Mouse (Mus musculus): ENCODE measurements around the gene Zfhx3. TPM values are rescaled to one million over a fixed set of nuclear protein-coding genes. Genes with fewer than 3 reads are reported as not detected.
A peak's percentile ranks its signal among the peaks of the same experiment; 100 is the strongest.

Zfhx3 gene
- polyA plus RNA-seq, 1 experiment from 2014 or later: 32.2 TPM

- H3K27ac ChIP-seq (ENCODE audit: low read depth, low read length): no peak overlapping the region
- no peak for ATAC-seq (ENCODE audit: low read depth)
These were observed 147.2 kb downstream of the Zfhx3 start for GRCm38 (mm10) chr8:108089632-108090031.

GRCm38 (mm10) chr8:108098598-108098997, 156.2 kb downstream of the Zfhx3 start:
- ATAC-seq (ENCODE audit: low read depth): no peak
- Histone ChIP-seq H3K36me3 (ENCODE audit: control insufficient read depth, insufficient read depth, low read length) (no peaks in the 10 kb centered on the region), H3K4me1 (ENCODE audit: control insufficient read depth, insufficient read depth, low read length) (peaks cover 10% of the 10 kb centered on the region; the same call in 1 of the 2 replicates), H3K4me2 (ENCODE audit: low read depth, low read length) (0 out of 2 replicates have a peak overlapping the region, but pooled peaks have one; percentile 1), H3K4me3 (ENCODE audit: low read depth, low read length) (no peak overlapping the region), H3K9ac (replicated peaks; ENCODE audit: low read depth, low read length) (no peak overlapping the region), H3K27me3 (ENCODE audit: control insufficient read depth, insufficient read depth, low read length) (no peaks in the 10 kb centered on the region), H3K9me3 (ENCODE audit: control insufficient read depth, low read length) (no peaks in the 10 kb centered on the region), H3K27ac (ENCODE audit: low read depth, low read length) (peak overlapping the region; percentile 30; the same call in 1 of the 2 replicates)
- WGBS: 56% methylated on average over 13 of the region's 13 CpGs

More at GRCm38 (mm10) chr8:108089632-108090031, 147.2 kb downstream of the Zfhx3 start:
- H3K9ac ChIP-seq (replicated peaks; ENCODE audit: low read depth, low read length): no peak overlapping the region
- no peaks in the 10 kb centered on the region for H3K4me1 ChIP-seq (ENCODE audit: control insufficient read depth, insufficient read depth, low read length)
- no peak overlapping the region for H3K4me3 ChIP-seq (ENCODE audit: low read depth, low read length)
- no peak overlapping the region for H3K4me2 ChIP-seq (ENCODE audit: low read depth, low read length)
- 83% methylated on average over 5 of the region's 5 CpGs for WGBS
- no peaks in the 10 kb centered on the region for H3K27me3 ChIP-seq (ENCODE audit: control insufficient read depth, insufficient read depth, low read length)
- H3K36me3 ChIP-seq (ENCODE audit: control insufficient read depth, insufficient read depth, low read length): no peaks in the 10 kb centered on the region
- no peaks in the 10 kb centered on the region for H3K9me3 ChIP-seq (ENCODE audit: control insufficient read depth, low read length)

GRCm38 (mm10) chr8:108101131-108101530, 158.7 kb downstream of the Zfhx3 start:
- WGBS: 51% methylated on average over 8 of the region's 8 CpGs
- Histone ChIP-seq H3K4me3 (ENCODE audit: low read depth, low read length) (no peak overlapping the region), H3K27me3 (ENCODE audit: control insufficient read depth, insufficient read depth, low read length) (no peaks in the 10 kb centered on the region), H3K27ac (ENCODE audit: low read depth, low read length) (peak overlapping the region; percentile 11; the same call in 1 of the 2 replicates), H3K4me2 (ENCODE audit: low read depth, low read length) (peak overlapping the region; percentile 21; the same call in 1 of the 2 replicates), H3K9ac (replicated peaks; ENCODE audit: low read depth, low read length) (no peak overlapping the region), H3K36me3 (ENCODE audit: control insufficient read depth, insufficient read depth, low read length) (no peaks in the 10 kb centered on the region), H3K9me3 (ENCODE audit: control insufficient read depth, low read length) (no peaks in the 10 kb centered on the region), H3K4me1 (ENCODE audit: control insufficient read depth, insufficient read depth, low read length) (peaks cover 10% of the 10 kb centered on the region; the same call in 1 of the 2 replicates)
- no peak for ATAC-seq (ENCODE audit: low read depth)

- H3K4me1 ChIP-seq (ENCODE audit: control insufficient read depth, insufficient read depth, low read length): peaks cover 10% of the 10 kb centered on the region; the same call in 1 of the 2 replicates
- ATAC-seq (ENCODE audit: low read depth): no peak; the same call in 1 of the 2 replicates
- H3K27me3 ChIP-seq (ENCODE audit: control insufficient read depth, insufficient read depth, low read length): no peaks in the 10 kb centered on the region
- no peaks in the 10 kb centered on the region for H3K9me3 ChIP-seq (ENCODE audit: control insufficient read depth, low read length)
- no peak overlapping the region for H3K9ac ChIP-seq (replicated peaks; ENCODE audit: low read depth, low read length)
- no peak overlapping the region for H3K4me3 ChIP-seq (ENCODE audit: low read depth, low read length)
- H3K36me3 ChIP-seq (ENCODE audit: control insufficient read depth, insufficient read depth, low read length): no peaks in the 10 kb centered on the region
- WGBS: 19% methylated on average over 16 of the region's 16 CpGs
- peak overlapping the region; percentile 21; the same call in 1 of the 2 replicates for H3K4me2 ChIP-seq (ENCODE audit: low read depth, low read length)
- H3K27ac ChIP-seq (ENCODE audit: low read depth, low read length): peak overlapping the region; percentile 11; the same call in 1 of the 2 replicates
These were observed 159.8 kb downstream of the Zfhx3 start for GRCm38 (mm10) chr8:108101978-108102865.

GRCm38 (mm10) chr8:108104471-108105098, 162.1 kb downstream of the Zfhx3 start:
- Histone ChIP-seq H3K4me3 (ENCODE audit: low read depth, low read length) (no peak overlapping the region), H3K9ac (replicated peaks; ENCODE audit: low read depth, low read length) (no peak overlapping the region), H3K4me1 (ENCODE audit: control insufficient read depth, insufficient read depth, low read length) (peaks cover 10% of the 10 kb centered on the region; the same call in 1 of the 2 replicates), H3K27ac (ENCODE audit: low read depth, low read length) (no peak overlapping the region), H3K9me3 (ENCODE audit: control insufficient read depth, low read length) (no peaks in the 10 kb centered on the region), H3K36me3 (ENCODE audit: control insufficient read depth, insufficient read depth, low read length) (no peaks in the 10 kb centered on the region), H3K4me2 (ENCODE audit: low read depth, low read length) (no peak overlapping the region), H3K27me3 (ENCODE audit: control insufficient read depth, insufficient read depth, low read length) (no peaks in the 10 kb centered on the region)
- no peak for ATAC-seq (ENCODE audit: low read depth)
- 23% methylated on average over 10 of the region's 10 CpGs for WGBS

GRCm38 (mm10) chr8:108125053-108125452, 182.6 kb downstream of the Zfhx3 start:
- Histone ChIP-seq H3K4me1 (ENCODE audit: control insufficient read depth, insufficient read depth, low read length) (no peaks in the 10 kb centered on the region), H3K27me3 (ENCODE audit: control insufficient read depth, insufficient read depth, low read length) (no peaks in the 10 kb centered on the region), H3K4me3 (ENCODE audit: low read depth, low read length) (no peak overlapping the region), H3K9me3 (ENCODE audit: control insufficient read depth, low read length) (no peaks in the 10 kb centered on the region), H3K4me2 (ENCODE audit: low read depth, low read length) (no peak overlapping the region), H3K9ac (replicated peaks; ENCODE audit: low read depth, low read length) (no peak overlapping the region), H3K36me3 (ENCODE audit: control insufficient read depth, insufficient read depth, low read length) (no peaks in the 10 kb centered on the region), H3K27ac (ENCODE audit: low read depth, low read length) (no peak overlapping the region)
- WGBS: 77% methylated on average over 2 of the region's 2 CpGs
- no peak for ATAC-seq (ENCODE audit: low read depth)

- H3K4me2 ChIP-seq (ENCODE audit: low read depth, low read length): no peak overlapping the region
- H3K9me3 ChIP-seq (ENCODE audit: control insufficient read depth, low read length): no peaks in the 10 kb centered on the region
- no peak overlapping the region for H3K9ac ChIP-seq (replicated peaks; ENCODE audit: low read depth, low read length)
- 33% methylated on average over 2 of the region's 2 CpGs for WGBS
- no peak for ATAC-seq (ENCODE audit: low read depth)
- H3K36me3 ChIP-seq (ENCODE audit: control insufficient read depth, insufficient read depth, low read length): no peaks in the 10 kb centered on the region
- no peak overlapping the region for H3K4me3 ChIP-seq (ENCODE audit: low read depth, low read length)
- no peaks in the 10 kb centered on the region for H3K4me1 ChIP-seq (ENCODE audit: control insufficient read depth, insufficient read depth, low read length)
- no peaks in the 10 kb centered on the region for H3K27me3 ChIP-seq (ENCODE audit: control insufficient read depth, insufficient read depth, low read length)
- H3K27ac ChIP-seq (ENCODE audit: low read depth, low read length): no peak overlapping the region
These were observed 183.0 kb downstream of the Zfhx3 start for GRCm38 (mm10) chr8:108125491-108125890.

- no peak for ATAC-seq (ENCODE audit: low read depth)
- Histone ChIP-seq H3K27ac (ENCODE audit: low read depth, low read length) (no peak overlapping the region), H3K4me3 (ENCODE audit: low read depth, low read length) (no peak overlapping the region)
These were observed 204.1 kb downstream of the Zfhx3 start for GRCm38 (mm10) chr8:108146536-108146935.

More at GRCm38 (mm10) chr8:108146536-108146935, 204.1 kb downstream of the Zfhx3 start:
- Histone ChIP-seq H3K4me1 (ENCODE audit: control insufficient read depth, insufficient read depth, low read length) (no peaks in the 10 kb centered on the region), H3K9ac (replicated peaks; ENCODE audit: low read depth, low read length) (no peak overlapping the region), H3K27me3 (ENCODE audit: control insufficient read depth, insufficient read depth, low read length) (no peaks in the 10 kb centered on the region), H3K9me3 (ENCODE audit: control insufficient read depth, low read length) (no peaks in the 10 kb centered on the region), H3K36me3 (ENCODE audit: control insufficient read depth, insufficient read depth, low read length) (no peaks in the 10 kb centered on the region), H3K4me2 (ENCODE audit: low read depth, low read length) (no peak overlapping the region)
- 80% methylated on average over 5 of the region's 5 CpGs for WGBS

Data from neural tube, embryonic 14.5 days (tissue).